ENCODE assay signal across 10 mouse cellular contexts in the genomic region with DNA sequence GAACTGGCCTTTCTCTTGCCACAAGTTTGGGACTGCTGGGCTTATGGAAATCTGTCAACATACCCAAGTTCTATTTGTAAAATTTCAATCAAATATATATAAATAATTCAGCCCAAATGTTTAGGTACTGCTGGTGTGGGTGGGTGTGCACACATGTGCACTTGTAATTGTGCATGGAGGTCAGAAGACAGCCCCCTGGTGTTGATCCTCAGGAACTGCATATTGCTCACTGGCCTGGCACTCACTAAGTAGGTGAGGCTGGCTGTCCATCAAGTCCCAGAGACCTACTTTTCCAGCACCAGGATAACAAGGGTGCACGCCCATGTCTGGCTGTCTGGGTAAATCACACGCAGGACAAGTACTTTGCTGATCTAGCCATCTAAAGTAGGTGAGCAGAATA.
DNase-seq lines count a peak whose midpoint lies in the region; ATAC-seq and TF ChIP-seq lines count a peak whose summit lies in the region.
"Had no signal": no experiment of that assay in that cellular context is flagged by ENCODE, and none has a peak within 500 bp of the region (broad histone marks: within the 10 kb centered on the region; RNA-seq: fewer than 3 reads in every experiment).

No protein-coding gene starts in this region.

- no peak overlapping the region for H3K9ac ChIP-seq in heart, adult 2 months (ENCODE audit: low read depth, low read length)
- H3K9ac ChIP-seq: liver, embryonic 13.5 days; stomach, embryonic 15.5 days had no signal

- no peaks in the 10 kb centered on the region for H3K79me2 ChIP-seq in heart, adult 2 months (replicated peaks; ENCODE audit: control insufficient read depth, insufficient read depth, low read length)

- intact Hi-C loops in heart, adult 2 months (cut with DNase I) = no loop called here

- H3K36me3 ChIP-seq in heart, adult 2 months (ENCODE audit: control insufficient read depth, insufficient read depth, low read length) = no peaks in the 10 kb centered on the region; the same call in 1 of the 2 replicates
- no peaks in the 10 kb centered on the region for H3K36me3 ChIP-seq in heart, embryonic 10.5 days
- H3K36me3 ChIP-seq: liver, embryonic 13.5 days; stomach, embryonic 15.5 days had no signal

- no peak for TF ChIP-seq POLR2A in heart, adult 2 months (IDR thresholded peaks at IDR 0.05; ENCODE audit: insufficient read depth, low read depth, low read length)

- peak; percentile 66 for TF ChIP-seq CTCF in heart, adult 2 months (IDR thresholded peaks at IDR 0.05)

- no peak overlapping the region for H3K4me3 ChIP-seq in heart, adult 2 months
- no peak overlapping the region for H3K4me3 ChIP-seq in heart, embryonic 10.5 days
- H3K4me3 ChIP-seq: liver, embryonic 13.5 days; stomach, embryonic 15.5 days had no signal

- ATAC-seq in inflammation-experienced regulatory T-cells, adult 6 months = peak; percentile 43

- 61% methylated on average over 2 of the region's 2 CpGs for WGBS in heart, adult 2 months
- WGBS in heart, embryonic 10.5 days = 51% methylated on average over 2 of the region's 2 CpGs

- H3K4me1 ChIP-seq in heart, adult 2 months (ENCODE audit: control insufficient read depth, insufficient read depth, low read length) = no peaks in the 10 kb centered on the region; the same call in 1 of the 2 replicates
- no peaks in the 10 kb centered on the region for H3K4me1 ChIP-seq in heart, embryonic 10.5 days
- H3K4me1 ChIP-seq: liver, embryonic 13.5 days; stomach, embryonic 15.5 days had no signal

- no peaks in the 10 kb centered on the region for H3K27me3 ChIP-seq in heart, adult 2 months (ENCODE audit: control insufficient read depth, insufficient read depth, low read length)
- no peaks in the 10 kb centered on the region for H3K27me3 ChIP-seq in heart, embryonic 10.5 days (ENCODE audit: insufficient read depth, poor library complexity, severe bottlenecking)
- H3K27me3 ChIP-seq: liver, embryonic 13.5 days; stomach, embryonic 15.5 days had no signal

- no peak for TF ChIP-seq EP300 in heart, adult 2 months (IDR thresholded peaks at IDR 0.05; ENCODE audit: insufficient read depth, low read depth, low read length)

- H3K9me3 ChIP-seq in heart, embryonic 10.5 days = no peaks in the 10 kb centered on the region
- H3K9me3 ChIP-seq: liver, embryonic 13.5 days; stomach, embryonic 15.5 days had no signal

- no peak overlapping the region for H3K27ac ChIP-seq in heart, adult 2 months
- H3K27ac ChIP-seq in heart, embryonic 10.5 days = no peak overlapping the region
- H3K27ac ChIP-seq: liver, embryonic 13.5 days; stomach, embryonic 15.5 days had no signal

- DNase-seq in heart, adult 2 months = no peak
- no peak for DNase-seq in heart, embryonic 10.5 days (ENCODE audit: low spot score)
- DNase-seq in 3T3-L1 (ENCODE audit: low read depth, low spot score) (peak; percentile 56), WW6 (ENCODE audit: low read depth, low spot score) (peak; percentile 36)
- DNase-seq in urinary bladder, postnatal 10 days (ENCODE audit: low spot score) = no peak
- DNase-seq in frontal cortex, adult 2 months (ENCODE audit: extremely low spot score in 1 of 2, low spot score in 1 of 2) = no peak
- no peak for DNase-seq in ovary, postnatal 14 days (ENCODE audit: low spot score)
- DNase-seq: liver, embryonic 13.5 days had no signal

Comparison
In these comparisons a context has a peak if more than half of its experiments do, and no peak if none do; other contexts are left out.
1. DNase-seq: peak in 3T3-L1 (single experiment) and WW6 (single experiment); none in heart, adult 2 months (0 of 2), heart, embryonic 10.5 days (single experiment), urinary bladder, postnatal 10 days (single experiment), frontal cortex, adult 2 months (0 of 2) and ovary, postnatal 14 days (single experiment).